Mouse (Mus musculus) heart, adult 18-20 months (tissue): Measurements from ENCODE around the gene Nsun4. TPM values are rescaled to one million over a fixed set of nuclear protein-coding genes. Genes with fewer than 3 reads are reported as not detected.

Experiments
- DNase-seq, 2 experiments: peaks; one replicate each; pipeline ENCODE4 v3.0.0; 2021 to 2022; ENCODE audit warnings: mixed read lengths in 1 of 2
- total RNA-seq, 2 experiments: library from RNA; stranded (reverse); gene quantifications; 2 replicates each; pipeline ENCODE4 v1.2.3; 2021

The Nsun4 gene
- total RNA-seq, 2 experiments from 2014 or later: 29.1 to 29.5 TPM

GRCm38 (mm10) chr4:115984967-115985366 is 68.7 kb downstream of the Nsun4 start:
- no peak for DNase-seq

- peak; percentile 67 to 90 for DNase-seq
These were observed 69.6 kb downstream of the Nsun4 start for GRCm38 (mm10) chr4:115984111-115984510.

Other genes with a start within 250 kb of the Nsun4 start
- 1 to 10 TPM; 5.0 to 5.3 TPM for gene Mob3c, start 225.8 kb downstream of the Nsun4 start, total RNA-seq
- 10 to 100 TPM; 20.6 to 22.0 TPM for gene Mknk1, start 214.7 kb downstream of the Nsun4 start, total RNA-seq
- not detected for gene Kncn, start 169.5 kb downstream of the Nsun4 start, total RNA-seq
- gene 6430628N08Rik, start 163.2 kb downstream of the Nsun4 start, total RNA-seq: not detected
- not detected for gene Dmbx1, start 114.0 kb downstream of the Nsun4 start, total RNA-seq
- gene Faah, start 36.0 kb downstream of the Nsun4 start, total RNA-seq: 1 to 10 TPM in 1 of 2 experiments, not detected in 1; 1.0 TPM
- gene Uqcrh, start 21.2 kb upstream of the Nsun4 start, total RNA-seq: 1,000 to 10,000 TPM; 1,939 to 2,067 TPM
- gene Lrrc41, start 21.4 kb upstream of the Nsun4 start, total RNA-seq: 10 to 100 TPM; 25.3 to 26.2 TPM
- gene Rad54l, start 69.8 kb upstream of the Nsun4 start, total RNA-seq: under 1 TPM; 0.10 to 0.26 TPM
- 10 to 100 TPM; 56.8 to 57.5 TPM for gene Pomgnt1, start 70.0 kb upstream of the Nsun4 start, total RNA-seq
- 1 to 10 TPM; 4.6 to 5.0 TPM for gene Lurap1, start 97.5 kb upstream of the Nsun4 start, total RNA-seq
- gene Tspan1, start 113.7 kb upstream of the Nsun4 start, total RNA-seq: 1 to 10 TPM in 1 of 2 experiments, not detected in 1; 1.3 TPM
- gene 1700042G07Rik, start 119.5 kb upstream of the Nsun4 start, total RNA-seq: not detected
- not detected for gene Gm49337, start 119.5 kb upstream of the Nsun4 start, total RNA-seq
- gene Pik3r3, start 167.7 kb upstream of the Nsun4 start, total RNA-seq: 1 to 10 TPM; 7.8 to 9.3 TPM